Mouse (Mus musculus) kidney, adult 2 months (tissue): ENCODE results near the gene Olfr279.

Source experiments
- CTCF ChIP-seq: fragments of 200-500 bp; conservative IDR thresholded peaks from 2 replicates; pipeline ENCODE4 v1.5.1; 2011; ENCODE audit warnings: low read depth, mild to moderate bottlenecking, control low read depth, low read length, moderate library complexity, mixed read lengths; ENCODE audit not compliant: insufficient read depth, insufficient read length
- POLR2A ChIP-seq: fragments of 200-500 bp; IDR thresholded peaks from one replicate; pipeline ENCODE4 v1.6.1; 2011; ENCODE audit warnings: low read depth, low read length, control low read depth

DNA sequence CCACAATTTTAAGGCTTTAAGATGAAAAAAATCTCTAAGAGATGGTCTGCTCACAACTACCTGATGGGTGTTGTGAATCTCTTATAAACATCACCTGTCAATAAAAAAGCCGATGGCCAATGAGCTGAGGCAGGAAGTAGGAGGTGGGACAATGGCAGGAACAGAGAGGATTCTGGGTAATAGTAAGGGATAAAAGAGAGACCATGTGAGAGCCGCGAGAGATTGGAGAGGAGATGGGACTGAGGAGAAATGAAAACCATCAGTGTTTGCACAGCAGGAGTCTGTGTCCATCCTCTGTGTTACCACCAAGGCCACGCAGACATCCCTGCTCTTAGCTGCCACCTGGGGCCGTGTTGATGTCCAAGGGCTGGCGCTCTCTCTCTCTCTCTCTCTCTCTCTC is 15.1 kb downstream of the Olfr279 start:
- no peak for TF ChIP-seq CTCF
- TF ChIP-seq POLR2A: no peak
